Mouse (Mus musculus) cerebellum, postnatal 25 days (tissue): ENCODE results near the gene Zfp787.
A peak's percentile ranks its signal among the peaks of the same experiment; 100 is the strongest.
"Not testable (repeated sequence)": the region's sequence is repeated elsewhere in the genome, so short reads cannot be mapped to it uniquely, and the experiment has no call there.

Experiments
- DNase-seq, 2 experiments: peaks; one replicate each; pipeline ENCODE4 v3.0.0; 2021; ENCODE audit warnings: mixed read lengths in 2 of 2

The Zfp787 gene

GRCm38 (mm10) chr7:6155901-6156411, at the start of gene Zfp787:
TSS of gene Zfp787 (minus strand) at chr7:6155997.
- DNase-seq = peak; percentile 97

DNA sequence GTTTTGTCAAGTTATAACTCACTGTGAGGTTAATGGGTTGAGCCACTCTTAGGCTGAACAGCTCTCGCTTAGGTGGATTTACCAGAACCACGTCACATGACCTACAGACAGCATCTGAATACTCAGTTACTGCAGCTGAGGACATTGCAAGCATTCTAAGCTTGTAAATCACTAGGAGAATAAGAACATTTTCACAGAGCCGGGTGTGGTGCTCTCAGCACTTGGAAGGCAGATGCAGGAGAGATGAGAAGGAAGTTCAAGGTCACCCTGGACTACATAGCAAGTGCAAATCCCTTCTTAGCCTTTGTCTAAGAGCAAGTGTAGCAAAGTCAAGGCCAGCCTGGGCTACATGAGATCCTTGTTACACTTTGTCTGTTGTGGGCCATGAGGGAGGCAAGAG, 48.4 kb upstream of the Zfp787 start:
- DNase-seq = no peak

GRCm38 (mm10) chr7:6196790-6197189, 41.0 kb upstream of the Zfp787 start, which contains the start of gene Galp:
TSS of gene Galp (plus strand) at chr7:6197090.
- DNase-seq = no peak

- no peak for DNase-seq
These were observed 40.0 kb upstream of the Zfp787 start for GRCm38 (mm10) chr7:6195777-6196176.

DNA sequence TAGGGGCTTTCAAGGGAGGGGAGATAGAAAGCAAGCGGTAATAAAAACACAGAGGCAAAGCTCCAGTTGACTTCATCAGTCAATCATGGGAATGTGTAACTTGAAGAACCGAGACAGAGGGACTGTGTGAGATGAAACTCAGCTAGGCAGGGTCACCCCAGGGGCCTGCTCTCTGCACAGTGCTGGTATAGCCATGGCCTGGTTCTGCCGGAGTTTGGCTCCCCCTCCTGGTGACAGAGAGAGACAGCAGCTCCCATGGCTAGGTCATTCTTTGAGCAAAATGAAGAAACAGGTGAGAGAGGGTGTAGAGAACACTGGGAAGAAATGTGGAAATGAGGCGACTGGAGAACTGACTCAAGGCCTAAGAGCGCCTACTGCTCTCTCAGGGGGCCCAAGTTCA, 38.3 kb upstream of the Zfp787 start:
- DNase-seq = peak; percentile 74 to 83

- DNase-seq = peak; percentile 84 to 92
These were observed 35.6 kb upstream of the Zfp787 start for GRCm38 (mm10) chr7:6191376-6191775.

DNA sequence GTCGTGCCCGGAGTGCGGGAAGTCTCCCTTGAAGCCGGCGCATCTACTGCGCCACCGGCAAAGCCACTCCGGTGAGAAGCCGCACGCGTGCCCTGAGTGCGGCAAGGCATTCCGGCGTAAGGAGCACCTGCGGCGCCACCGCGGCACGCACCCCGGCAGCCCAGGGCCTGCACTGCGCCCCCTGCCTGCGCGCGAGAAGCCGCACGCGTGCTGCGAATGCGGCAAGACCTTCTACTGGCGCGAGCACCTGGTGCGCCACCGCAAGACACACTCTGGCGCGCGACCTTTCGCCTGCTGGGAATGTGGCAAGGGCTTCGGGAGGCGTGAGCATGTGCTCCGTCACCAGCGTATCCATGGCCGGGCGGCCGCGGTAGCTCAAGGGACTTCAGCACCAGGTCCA, 33.7 kb upstream of the Zfp787 start:
- DNase-seq = peak; percentile 45 to 55

DNA sequence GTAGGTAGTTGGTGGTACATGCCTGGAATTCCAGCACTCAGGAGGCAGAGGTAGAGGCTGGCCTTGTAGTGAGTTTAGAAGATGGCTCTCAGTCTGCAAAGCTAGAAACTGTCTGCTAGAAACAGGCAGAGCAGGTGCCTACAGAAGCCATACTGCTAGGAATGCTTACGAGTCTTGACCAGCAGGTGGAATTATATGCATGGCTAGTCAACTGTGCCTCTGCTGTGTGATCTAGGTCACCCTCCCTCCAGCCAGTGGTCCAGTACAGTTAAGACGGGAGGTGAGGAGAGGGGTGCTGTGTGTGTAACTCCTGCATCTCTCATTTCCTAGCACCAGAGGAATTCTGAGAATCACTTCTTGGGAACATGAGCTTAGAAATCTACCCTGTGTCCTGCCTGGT, 31.0 kb upstream of the Zfp787 start:
- DNase-seq = no peak

- DNase-seq = no peak
These were observed 30.4 kb upstream of the Zfp787 start for GRCm38 (mm10) chr7:6186176-6186575.

DNA sequence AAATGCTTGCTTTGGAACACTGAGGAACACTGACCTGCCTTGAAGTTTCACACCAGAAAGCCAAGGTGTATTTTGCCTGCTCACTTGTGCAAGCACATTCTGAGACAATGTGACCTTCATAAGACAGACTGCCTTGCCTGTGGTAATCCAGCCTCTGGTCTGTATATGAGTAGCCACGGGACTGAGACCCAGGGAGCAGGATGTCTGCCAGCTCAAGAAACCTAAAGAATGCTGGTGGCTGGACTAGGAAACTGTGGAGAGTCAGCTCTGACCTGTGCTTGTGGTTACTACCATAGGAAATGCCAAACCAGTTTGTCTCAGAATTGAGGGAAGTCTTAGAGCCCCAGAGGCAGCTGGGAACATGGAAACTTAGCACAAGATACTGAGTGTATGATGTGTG, 29.6 kb upstream of the Zfp787 start:
- no peak for DNase-seq

- DNase-seq = peak; percentile 62 to 76
These were observed 28.7 kb upstream of the Zfp787 start for GRCm38 (mm10) chr7:6184521-6184920.

GRCm38 (mm10) chr7:6183802-6184201, 28.0 kb upstream of the Zfp787 start:
- peak; percentile 75 to 78 for DNase-seq

DNA sequence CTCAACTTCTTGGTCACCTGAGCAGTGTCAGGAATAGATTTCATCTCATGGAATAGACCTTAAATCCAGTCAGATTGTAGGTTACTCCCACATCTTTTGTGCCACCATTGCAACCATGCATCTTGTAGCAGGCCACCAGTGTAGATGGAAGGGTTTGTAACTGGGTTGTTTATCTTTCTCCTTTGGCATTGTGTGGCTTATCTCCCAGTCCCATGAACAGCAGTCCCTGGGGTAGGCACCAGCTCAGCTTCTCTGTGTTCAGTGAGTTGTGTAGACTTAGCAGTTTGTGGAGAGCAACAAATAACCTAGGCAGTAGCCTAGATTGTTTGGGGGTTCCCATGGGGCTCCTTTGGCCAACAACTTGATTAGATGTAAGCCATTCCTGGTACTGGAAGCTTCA, 27.1 kb upstream of the Zfp787 start:
- no peak for DNase-seq

DNA sequence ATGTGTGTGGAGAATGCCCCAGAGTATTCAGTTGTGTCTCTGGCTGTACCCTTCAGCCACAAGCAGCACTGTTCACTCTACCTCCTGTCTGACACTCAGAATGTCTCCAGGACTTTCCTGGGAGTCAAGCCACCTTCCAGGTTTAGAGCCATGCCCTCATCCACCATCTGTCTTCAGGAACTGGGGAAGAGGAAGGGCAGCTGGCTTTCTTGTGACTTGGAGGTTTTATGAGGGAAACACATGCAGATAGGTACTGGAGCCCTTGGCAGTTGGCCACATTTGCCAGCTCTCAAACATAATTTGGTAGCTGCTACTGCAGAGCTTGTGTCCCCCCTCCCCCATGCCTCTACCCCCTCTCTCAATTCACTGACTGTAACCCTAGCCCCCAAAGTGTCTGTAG, 23.2 kb upstream of the Zfp787 start:
- DNase-seq = peak; percentile 65 to 80

- not testable (repeated sequence) for DNase-seq
These were observed 18.7 kb upstream of the Zfp787 start for GRCm38 (mm10) chr7:6174365-6174987.

GRCm38 (mm10) chr7:6173872-6174271, 18.1 kb upstream of the Zfp787 start:
- DNase-seq = no peak

GRCm38 (mm10) chr7:6172674-6173244, 17.0 kb upstream of the Zfp787 start:
- DNase-seq = no peak

DNA sequence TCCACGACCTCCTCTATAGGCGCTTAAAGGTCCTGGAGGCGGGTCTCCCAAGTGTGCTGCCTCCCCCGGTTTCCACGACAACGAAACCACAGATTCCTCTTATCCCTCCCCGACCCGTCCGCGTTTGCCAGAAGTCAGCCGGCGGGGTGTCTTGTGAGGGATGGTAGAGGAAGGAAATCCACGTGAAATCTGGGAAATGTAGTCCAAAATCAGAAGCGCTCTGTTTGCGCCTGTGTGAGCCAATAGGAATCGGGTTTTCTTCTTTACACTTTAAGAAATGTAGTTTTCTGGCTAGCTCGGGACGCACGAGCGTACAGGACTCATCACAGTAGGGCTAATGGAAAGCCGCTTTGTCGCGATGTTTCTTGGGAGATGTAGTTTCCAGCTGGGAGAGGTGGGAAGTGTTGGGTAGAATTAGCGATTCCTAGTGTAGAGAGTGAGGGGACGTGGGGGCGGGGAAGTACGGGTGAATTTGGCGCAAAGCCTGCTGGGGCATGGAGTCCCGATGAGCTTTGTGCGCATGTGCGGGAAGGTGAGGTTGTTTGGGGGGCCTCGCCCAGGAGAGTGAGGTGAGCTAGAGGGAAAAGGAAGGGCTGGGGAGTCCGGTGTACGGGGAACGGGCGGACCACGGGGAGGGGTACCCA, 16.3 kb upstream of the Zfp787 start, which contains the start of gene Zfp444:
Gene Zfp444, plus strand, starts transcription at position 221 of the 644 bp plus-strand sequence.
- peak; percentile 98 to 99 for DNase-seq

DNA sequence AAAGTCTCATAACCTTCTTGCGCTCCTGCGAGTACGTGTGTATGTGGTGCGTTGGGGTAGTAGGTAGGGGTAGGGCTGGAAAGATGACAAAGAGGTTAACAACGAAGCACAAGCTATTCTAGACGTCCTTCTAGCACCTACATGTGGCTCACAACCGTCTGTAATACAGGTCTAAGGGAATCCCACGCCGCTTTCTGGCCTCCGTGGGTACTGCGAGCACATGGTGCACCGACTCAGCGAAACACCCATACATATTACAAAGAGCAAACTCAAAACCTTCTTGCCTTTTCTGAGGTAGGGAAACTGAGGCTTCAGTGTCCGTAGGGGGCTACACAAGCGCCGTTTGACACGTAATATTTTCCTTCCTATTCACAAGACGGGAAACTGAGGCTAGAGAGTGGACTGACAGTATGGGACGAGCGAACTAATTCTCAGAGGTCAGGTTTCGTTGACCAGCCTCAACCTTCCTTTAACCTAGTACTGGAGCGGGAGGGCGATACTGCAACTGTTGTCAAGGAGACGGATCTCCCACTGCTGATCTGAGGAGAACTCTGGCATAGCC, 15.7 kb upstream of the Zfp787 start:
- DNase-seq = peak; percentile 67 to 74

GRCm38 (mm10) chr7:6170871-6171270, 15.1 kb upstream of the Zfp787 start:
- no peak for DNase-seq

GRCm38 (mm10) chr7:6170391-6170790, 14.6 kb upstream of the Zfp787 start:
- no peak for DNase-seq

DNA sequence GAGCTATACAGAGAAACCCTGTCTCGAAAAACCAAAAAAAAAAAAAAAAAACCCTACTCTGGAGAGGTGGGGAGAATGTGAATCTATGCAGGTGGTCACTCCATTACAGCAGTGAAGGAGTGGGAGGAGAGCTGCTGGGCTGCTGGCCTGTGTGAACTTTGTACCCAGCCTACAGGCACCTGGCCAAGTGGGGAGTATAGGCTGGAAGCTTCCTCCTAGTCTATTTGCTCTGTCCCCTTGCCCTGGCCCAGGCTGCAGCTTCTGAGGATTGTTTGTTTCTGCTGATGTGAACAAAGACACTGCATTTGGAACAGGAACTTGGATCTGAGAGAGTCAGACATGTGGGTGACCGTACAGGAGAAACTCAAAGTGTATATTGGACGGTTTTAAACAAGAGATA, 13.6 kb upstream of the Zfp787 start:
- DNase-seq = no peak

- no peak for DNase-seq
These were observed 8.9 kb upstream of the Zfp787 start for GRCm38 (mm10) chr7:6164671-6165070.

GRCm38 (mm10) chr7:6162172-6162571, 6.4 kb upstream of the Zfp787 start:
- DNase-seq = no peak
